Mouse (Mus musculus) forebrain, postnatal 0 days (tissue): ENCODE measurements around the gene Hebp2. TPM values are rescaled to one million over a fixed set of nuclear protein-coding genes. Genes with fewer than 3 reads are reported as not detected.

ENCODE experiments used
- ATAC-seq: fragments of 200-750 bp; cut with Nextera tagmentation; 2 replicates; pipeline ENCODE4 v1.8.0; 2017; ENCODE audit warnings: mild to moderate bottlenecking, moderate library complexity
- DNase-seq: peaks from one replicate; pipeline ENCODE4 v3.0.0-alpha.2; 2015
- H3K27ac ChIP-seq: fragments of 300-500 bp; sonication (generic); 2 replicates; pipeline ENCODE4 v1.5.1; 2014; ENCODE audit warnings: low read depth, mild to moderate bottlenecking, antibody characterized with exemption, low read length, moderate library complexity, mixed read lengths
- H3K27me3 ChIP-seq: fragments of 300-500 bp; sonication (generic); 2 replicates; pipeline ENCODE4 v1.6.1; 2014; ENCODE audit warnings: mild to moderate bottlenecking, low read length, mixed read lengths; ENCODE audit not compliant: insufficient read depth
- H3K36me3 ChIP-seq: fragments of 300-500 bp; sonication (generic); 2 replicates; pipeline ENCODE4 v1.6.1; 2014; ENCODE audit warnings: mild to moderate bottlenecking, moderate library complexity; ENCODE audit not compliant: insufficient read depth
- H3K4me1 ChIP-seq: fragments of 300-500 bp; sonication (generic); 2 replicates; pipeline ENCODE4 v1.6.1; 2014; ENCODE audit warnings: antibody characterized with exemption; ENCODE audit not compliant: insufficient read depth
- H3K4me2 ChIP-seq: fragments of 300-500 bp; sonication (generic); 2 replicates; pipeline ENCODE4 v1.6.1; 2014; ENCODE audit warnings: low read depth, mild to moderate bottlenecking, moderate library complexity
- H3K4me3 ChIP-seq: fragments of 300-500 bp; sonication (generic); 2 replicates; pipeline ENCODE4 v1.5.1; 2014; ENCODE audit warnings: low read depth, low read length, mixed read lengths
- H3K9ac ChIP-seq: fragments of 300-500 bp; sonication (generic); 2 replicates; pipeline ENCODE4 v1.6.1; 2014; ENCODE audit warnings: mild to moderate bottlenecking
- H3K9me3 ChIP-seq: fragments of 300-500 bp; sonication (generic); 2 replicates; pipeline ENCODE4 v1.6.1; 2016; ENCODE audit warnings: low read length
- CTCF ChIP-seq: sonication (generic); IDR thresholded peaks from 2 replicates; pipeline ENCODE4 v1.5.1; 2016; ENCODE audit warnings: antibody characterized with exemption, control low read depth, low read depth
- WGBS: fragments of 180-500 bp; shearing (Covaris S2); extraction: QIAGEN DNeasy Blood & Tissue Kit; methylation state at CpG from one replicate; pipeline ENCODE4 v1.1.7; 2014; 5-methylcytosine and 5-hydroxymethylcytosine counted together
- polyA plus RNA-seq: library from polyadenylated mRNA; unstranded; fragments of >200 nt; fragmentation: Nextera tagmentation; extraction: Ambion mirVana; gene quantifications from 2 replicates; pipeline ENCODE4 v1.2.1, GENCODE M21; 2015
- total RNA-seq: library from RNA; depleted of rRNA; stranded (reverse); fragments of >200 nt; gene quantifications from 2 replicates; pipeline ENCODE4 v1.2.3, GENCODE M21; 2014

Gene Hebp2
- total and polyA plus RNA-seq, 2 experiments from 2014 or later = 6.3 to 8.8 TPM

GRCm38 (mm10) chr10:18522556-18522955 lies 23.3 kb downstream of the Hebp2 start:
- peak; percentile 21; the same call in 1 of the 2 replicates for ATAC-seq
- 44% methylated on average over 2 of the region's 2 CpGs for WGBS

GRCm38 (mm10) chr10:18511496-18511895 lies 34.4 kb downstream of the Hebp2 start:
- Histone ChIP-seq H3K27me3 (no peaks in the 10 kb centered on the region), H3K27ac (no peak overlapping the region), H3K4me3 (no peak overlapping the region), H3K9ac (no peak overlapping the region), H3K4me2 (no peak overlapping the region), H3K9me3 (no peaks in the 10 kb centered on the region), H3K36me3 (no peaks in the 10 kb centered on the region), H3K4me1 (no peaks in the 10 kb centered on the region)
- 87% methylated on average over 11 of the region's 11 CpGs for WGBS
- DNase-seq (no peak), ATAC-seq (no peak)
- TF ChIP-seq CTCF = no peak

More at GRCm38 (mm10) chr10:18522556-18522955, 23.3 kb downstream of the Hebp2 start:
- H3K4me3 ChIP-seq = no peak overlapping the region
- H3K4me2 ChIP-seq = no peak overlapping the region
- no peak for DNase-seq
- H3K27me3 ChIP-seq = no peaks in the 10 kb centered on the region
- no peaks in the 10 kb centered on the region for H3K9me3 ChIP-seq
- no peak for TF ChIP-seq CTCF
- H3K36me3 ChIP-seq = peaks cover 14% of the 10 kb centered on the region; the same call in 1 of the 2 replicates
- H3K4me1 ChIP-seq = peaks cover 5% of the 10 kb centered on the region; the same call in 1 of the 2 replicates
- no peak overlapping the region for H3K9ac ChIP-seq
- H3K27ac ChIP-seq = no peak overlapping the region

- H3K4me3 ChIP-seq = no peak overlapping the region
- DNase-seq (no peak), ATAC-seq (no peak)
- TF ChIP-seq CTCF = no peak
- no peaks in the 10 kb centered on the region; the same call in 1 of the 2 replicates for H3K4me1 ChIP-seq
- H3K27me3 ChIP-seq = no peaks in the 10 kb centered on the region
- no peak overlapping the region for H3K27ac ChIP-seq
- 56% methylated on average over 3 of the region's 3 CpGs for WGBS
- no peak overlapping the region for H3K9ac ChIP-seq
- no peaks in the 10 kb centered on the region for H3K9me3 ChIP-seq
- H3K4me2 ChIP-seq = no peak overlapping the region
- H3K36me3 ChIP-seq = no peaks in the 10 kb centered on the region
These were observed 35.2 kb downstream of the Hebp2 start for GRCm38 (mm10) chr10:18510663-18511062.

GRCm38 (mm10) chr10:18508586-18508985 lies 37.3 kb downstream of the Hebp2 start:
- ATAC-seq (peak; percentile 85), DNase-seq (peak; percentile 52)
- Histone ChIP-seq H3K4me3 (no peak overlapping the region), H3K9me3 (no peaks in the 10 kb centered on the region), H3K4me2 (no peak overlapping the region), H3K27me3 (no peaks in the 10 kb centered on the region), H3K9ac (no peak overlapping the region), H3K36me3 (no peaks in the 10 kb centered on the region), H3K4me1 (no peaks in the 10 kb centered on the region; the same call in 1 of the 2 replicates), H3K27ac (no peak overlapping the region)
- 61% methylated on average over 1 of the region's 1 CpGs for WGBS
- no peak for TF ChIP-seq CTCF

- Histone ChIP-seq H3K9ac (no peak overlapping the region), H3K36me3 (no peaks in the 10 kb centered on the region), H3K27ac (no peak overlapping the region), H3K4me2 (no peak overlapping the region), H3K4me1 (no peaks in the 10 kb centered on the region; the same call in 1 of the 2 replicates), H3K9me3 (no peaks in the 10 kb centered on the region), H3K4me3 (no peak overlapping the region), H3K27me3 (no peaks in the 10 kb centered on the region)
- DNase-seq (no peak), ATAC-seq (no peak)
- 63% methylated on average over 2 of the region's 2 CpGs for WGBS
- TF ChIP-seq CTCF = no peak
These were observed 37.9 kb downstream of the Hebp2 start for GRCm38 (mm10) chr10:18507869-18508473.

- no peak for ATAC-seq
- no peaks in the 10 kb centered on the region; the same call in 1 of the 2 replicates for H3K4me1 ChIP-seq
These were observed 39.4 kb downstream of the Hebp2 start for GRCm38 (mm10) chr10:18506501-18506946.

GRCm38 (mm10) chr10:18505690-18506089 lies 40.2 kb downstream of the Hebp2 start:
- H3K4me3 ChIP-seq = no peak overlapping the region
- no peaks in the 10 kb centered on the region for H3K9me3 ChIP-seq
- peaks cover 4% of the 10 kb centered on the region for H3K36me3 ChIP-seq
- no peaks in the 10 kb centered on the region for H3K27me3 ChIP-seq
- 28% methylated on average over 10 of the region's 10 CpGs for WGBS
- no peak overlapping the region for H3K4me2 ChIP-seq
- H3K4me1 ChIP-seq = no peaks in the 10 kb centered on the region; the same call in 1 of the 2 replicates
- no peak overlapping the region for H3K9ac ChIP-seq
- DNase-seq (no peak), ATAC-seq (peak; percentile 14; the same call in 1 of the 2 replicates)
- H3K27ac ChIP-seq = no peak overlapping the region
- no peak for TF ChIP-seq CTCF

More at GRCm38 (mm10) chr10:18506501-18506946, 39.4 kb downstream of the Hebp2 start:
- Histone ChIP-seq H3K27ac (0 out of 2 replicates have a peak overlapping the region, but pooled peaks have one; percentile 9), H3K9ac (no peak overlapping the region), H3K4me3 (no peak overlapping the region), H3K27me3 (no peaks in the 10 kb centered on the region), H3K36me3 (no peaks in the 10 kb centered on the region), H3K4me2 (no peak overlapping the region), H3K9me3 (no peaks in the 10 kb centered on the region)
- no peak for DNase-seq
- TF ChIP-seq CTCF = no peak
- 31% methylated on average over 6 of the region's 6 CpGs for WGBS
